Mouse (Mus musculus) cerebellum, adult 2 months (tissue): ENCODE data around the gene Nop53.

ENCODE experiments used
- CTCF ChIP-seq: fragments of 200-500 bp; IDR thresholded peaks from 2 replicates; pipeline ENCODE4 v1.5.1; 2011; ENCODE audit warnings: low read depth, mild to moderate bottlenecking, control low read depth, low read length, moderate library complexity, borderline replicate concordance; ENCODE audit not compliant: insufficient read depth
- POLR2A ChIP-seq: fragments of 200-500 bp; IDR thresholded peaks from 2 replicates; pipeline ENCODE4 v1.6.1; 2011; ENCODE audit warnings: low read length, control low read depth, borderline replicate concordance; ENCODE audit not compliant: insufficient read depth

- TF ChIP-seq CTCF (no peak), POLR2A (no peak)
Measured at GRCm38 (mm10) chr7:15987661-15988356, 41.9 kb upstream of the Nop53 start.
